Mouse (Mus musculus): Measurements from ENCODE around the gene Gm5065. TPM values are rescaled to one million over a fixed set of nuclear protein-coding genes. Genes with fewer than 3 reads are reported as not detected.

Gm5065 gene
- not detected for polyA plus RNA-seq (2017; shearing (Covaris generic))

GRCm38 (mm10) chr7:5350237-5350636 lies at the start of gene Gm5065:
Gm5065 (plus strand) TSS chr7:5350537.

GRCm38 (mm10) chr7:5350935-5351334 lies 598 bp downstream of the Gm5065 start, which contains the start of gene Nlrp2:
Nlrp2 (minus strand) TSS chr7:5351035.

Other genes with a start within 250 kb of the Gm5065 start
- not detected for gene Rfpl4, start 233.6 kb upstream of the Gm5065 start, polyA plus RNA-seq (2017; shearing (Covaris generic))
- gene Rasl2-9, start 224.6 kb upstream of the Gm5065 start, polyA plus RNA-seq (2017; shearing (Covaris generic)), result not detected
- gene Vmn1r55, start 200.9 kb upstream of the Gm5065 start, polyA plus RNA-seq (2017; shearing (Covaris generic)), result 0.05 TPM
- not detected for gene Vmn1r56, start 153.8 kb upstream of the Gm5065 start, polyA plus RNA-seq (2017; shearing (Covaris generic))
- not detected for gene Vmn1r57, start 132.0 kb upstream of the Gm5065 start, polyA plus RNA-seq (2017; shearing (Covaris generic))
- not detected for gene Nlrp2, start 498 bp downstream of the Gm5065 start, polyA plus RNA-seq (2017; shearing (Covaris generic))
- 0.05 TPM for gene Vmn1r58, start 62.9 kb downstream of the Gm5065 start, polyA plus RNA-seq (2017; shearing (Covaris generic))
- not detected for gene Vmn1r59, start 106.2 kb downstream of the Gm5065 start, polyA plus RNA-seq (2017; shearing (Covaris generic))
- not detected for gene Vmn2r28, start 143.4 kb downstream of the Gm5065 start, polyA plus RNA-seq (2017; shearing (Covaris generic))
- gene Vmn1r60, start 196.8 kb downstream of the Gm5065 start, polyA plus RNA-seq (2017; shearing (Covaris generic)), result 0.10 TPM

Data from CD4-positive, CD25-positive, alpha-beta regulatory T cell, adult 9 weeks (primary cell).